Mouse (Mus musculus): Measurements from ENCODE around the gene Vhl. TPM values are rescaled to one million over a fixed set of nuclear protein-coding genes. Genes with fewer than 3 reads are reported as not detected.

The Vhl gene
- polyA plus RNA-seq, 1 experiment = 22.0 TPM

- Histone ChIP-seq H3K4me1 (ENCODE audit: control insufficient read depth, insufficient read depth, low read length) (peaks cover 7% of the 10 kb centered on the region), H3K9me3 (replicated peaks; ENCODE audit: control insufficient read depth, insufficient read depth, low read length, poor library complexity, severe bottlenecking) (no peaks in the 10 kb centered on the region), H3K9ac (ENCODE audit: low read depth, poor library complexity, severe bottlenecking) (no peak overlapping the region), H3K27me3 (ENCODE audit: control insufficient read depth, insufficient read depth, low read length, poor library complexity, severe bottlenecking) (no peaks in the 10 kb centered on the region), H3K4me3 (ENCODE audit: low read depth, low read length) (no peak overlapping the region), H3K36me3 (ENCODE audit: control insufficient read depth, insufficient read depth, low read length, poor library complexity, severe bottlenecking) (no peaks in the 10 kb centered on the region), H3K27ac (ENCODE audit: insufficient read depth, low read length) (no peak overlapping the region)
- no peak for TF ChIP-seq EP300 (IDR thresholded peaks at IDR 0.05; ENCODE audit: insufficient read depth, low read depth, low read length)
- TF ChIP-seq POLR2A (IDR thresholded peaks at IDR 0.05; ENCODE audit: insufficient read depth, low read length) = no peak
- TF ChIP-seq CTCF (IDR thresholded peaks at IDR 0.05; ENCODE audit: low read depth, low read length) = no peak
Measured at GRCm38 (mm10) chr6:113659648-113660491, 36.1 kb downstream of the Vhl start.

- no peak for TF ChIP-seq CTCF (IDR thresholded peaks at IDR 0.05; ENCODE audit: low read depth, low read length)
- TF ChIP-seq POLR2A (IDR thresholded peaks at IDR 0.05; ENCODE audit: insufficient read depth, low read length) = no peak
- TF ChIP-seq EP300 (IDR thresholded peaks at IDR 0.05; ENCODE audit: insufficient read depth, low read depth, low read length) = no peak
- Histone ChIP-seq H3K4me3 (ENCODE audit: low read depth, low read length) (no peak overlapping the region), H3K9ac (ENCODE audit: low read depth, poor library complexity, severe bottlenecking) (no peak overlapping the region), H3K27me3 (ENCODE audit: control insufficient read depth, insufficient read depth, low read length, poor library complexity, severe bottlenecking) (no peaks in the 10 kb centered on the region), H3K4me1 (ENCODE audit: control insufficient read depth, insufficient read depth, low read length) (peaks cover 7% of the 10 kb centered on the region), H3K9me3 (replicated peaks; ENCODE audit: control insufficient read depth, insufficient read depth, low read length, poor library complexity, severe bottlenecking) (no peaks in the 10 kb centered on the region), H3K36me3 (ENCODE audit: control insufficient read depth, insufficient read depth, low read length, poor library complexity, severe bottlenecking) (no peaks in the 10 kb centered on the region), H3K27ac (ENCODE audit: insufficient read depth, low read length) (peak overlapping the region; percentile 45)
Measured at GRCm38 (mm10) chr6:113660492-113661352, 37.0 kb downstream of the Vhl start.

- no peaks in the 10 kb centered on the region for H3K9me3 ChIP-seq (replicated peaks; ENCODE audit: control insufficient read depth, insufficient read depth, low read length, poor library complexity, severe bottlenecking)
- no peaks in the 10 kb centered on the region for H3K27me3 ChIP-seq (ENCODE audit: control insufficient read depth, insufficient read depth, low read length, poor library complexity, severe bottlenecking)
- no peak overlapping the region for H3K9ac ChIP-seq (ENCODE audit: low read depth, poor library complexity, severe bottlenecking)
- H3K36me3 ChIP-seq (ENCODE audit: control insufficient read depth, insufficient read depth, low read length, poor library complexity, severe bottlenecking) = no peaks in the 10 kb centered on the region
- TF ChIP-seq EP300 (IDR thresholded peaks at IDR 0.05; ENCODE audit: insufficient read depth, low read depth, low read length) (no peak), POLR2A (IDR thresholded peaks at IDR 0.05; ENCODE audit: insufficient read depth, low read length) (no peak), CTCF (IDR thresholded peaks at IDR 0.05; ENCODE audit: low read depth, low read length) (no peak)
- H3K27ac ChIP-seq (ENCODE audit: insufficient read depth, low read length) = peak overlapping the region; percentile 33; the same call in 1 of the 2 replicates
- peaks cover 7% of the 10 kb centered on the region for H3K4me1 ChIP-seq (ENCODE audit: control insufficient read depth, insufficient read depth, low read length)
- H3K4me3 ChIP-seq (ENCODE audit: low read depth, low read length) = no peak overlapping the region
Measured at GRCm38 (mm10) chr6:113661353-113662241, 37.8 kb downstream of the Vhl start.

DNA sequence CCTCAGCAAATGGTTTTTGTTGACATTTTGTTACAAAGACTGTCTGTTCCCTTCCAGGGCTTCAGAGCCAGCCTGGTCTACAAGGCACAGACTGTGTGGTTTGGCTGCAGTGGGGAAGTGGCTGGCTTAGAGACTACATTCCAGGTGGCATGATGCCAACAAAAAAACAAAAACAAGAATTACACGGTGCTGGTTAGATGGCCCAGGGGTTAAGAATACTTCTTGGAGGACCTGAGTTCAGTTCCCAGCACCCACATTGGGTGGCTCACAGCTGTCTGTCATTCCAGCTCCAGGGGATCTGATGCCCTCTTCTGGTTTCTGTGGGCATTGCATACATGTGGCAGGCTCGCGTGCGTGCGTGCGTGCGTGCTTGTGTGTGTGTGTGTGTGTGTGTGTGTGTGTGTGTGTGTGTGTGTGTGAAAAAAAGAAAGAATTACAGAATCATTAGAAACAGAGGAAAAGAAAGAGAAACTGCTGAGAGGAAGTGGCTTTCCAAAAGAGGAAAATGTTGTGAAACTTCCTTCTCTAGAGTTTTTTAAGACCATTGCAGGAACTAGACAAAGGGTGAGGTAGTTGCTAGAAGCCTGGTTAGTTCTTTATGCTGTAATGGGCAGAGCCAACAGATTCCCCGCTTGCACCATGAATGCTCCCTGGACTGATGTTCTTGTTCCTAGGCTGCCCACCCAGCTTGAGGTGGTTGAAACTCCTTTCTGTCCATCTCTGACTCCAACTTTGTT is 39.4 kb downstream of the Vhl start:
- no peak overlapping the region for H3K4me3 ChIP-seq (ENCODE audit: low read depth, low read length)
- no peaks in the 10 kb centered on the region for H3K36me3 ChIP-seq (ENCODE audit: control insufficient read depth, insufficient read depth, low read length, poor library complexity, severe bottlenecking)
- TF ChIP-seq CTCF (IDR thresholded peaks at IDR 0.05; ENCODE audit: low read depth, low read length) (peak; percentile 41), EP300 (IDR thresholded peaks at IDR 0.05; ENCODE audit: insufficient read depth, low read depth, low read length) (no peak)
- H3K9ac ChIP-seq (ENCODE audit: low read depth, poor library complexity, severe bottlenecking) = no peak overlapping the region
- H3K9me3 ChIP-seq (replicated peaks; ENCODE audit: control insufficient read depth, insufficient read depth, low read length, poor library complexity, severe bottlenecking) = no peaks in the 10 kb centered on the region
- peaks cover 5% of the 10 kb centered on the region for H3K4me1 ChIP-seq (ENCODE audit: control insufficient read depth, insufficient read depth, low read length)
- no peaks in the 10 kb centered on the region for H3K27me3 ChIP-seq (ENCODE audit: control insufficient read depth, insufficient read depth, low read length, poor library complexity, severe bottlenecking)
- no peak overlapping the region for H3K27ac ChIP-seq (ENCODE audit: insufficient read depth, low read length)

DNA sequence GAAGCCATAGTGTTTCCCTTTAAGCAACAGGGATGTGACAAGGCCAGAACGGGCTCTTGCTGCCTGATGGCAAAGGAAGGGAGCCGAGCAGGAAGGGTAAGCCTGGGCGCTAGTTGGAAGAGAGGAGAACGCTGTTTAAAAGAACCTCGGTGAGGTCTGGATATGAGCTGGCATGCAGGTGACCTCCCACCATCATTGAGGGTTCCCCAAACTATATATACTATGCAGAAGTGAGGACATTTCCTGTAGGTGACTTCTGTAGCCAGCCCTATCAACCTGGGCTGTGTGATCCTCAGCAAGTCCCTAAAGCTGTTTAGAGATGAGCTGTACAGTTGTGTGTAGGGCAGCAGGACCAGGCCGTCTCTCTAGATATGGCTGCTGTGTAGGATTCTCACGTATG is 40.5 kb downstream of the Vhl start:
- no peak for TF ChIP-seq CTCF (IDR thresholded peaks at IDR 0.05; ENCODE audit: low read depth, low read length)
- no peak for TF ChIP-seq EP300 (IDR thresholded peaks at IDR 0.05; ENCODE audit: insufficient read depth, low read depth, low read length)
- no peak for TF ChIP-seq POLR2A (IDR thresholded peaks at IDR 0.05; ENCODE audit: insufficient read depth, low read length)
- Histone ChIP-seq H3K27ac (ENCODE audit: insufficient read depth, low read length) (no peak overlapping the region), H3K9ac (ENCODE audit: low read depth, poor library complexity, severe bottlenecking) (no peak overlapping the region), H3K4me1 (ENCODE audit: control insufficient read depth, insufficient read depth, low read length) (peaks cover 6% of the 10 kb centered on the region), H3K9me3 (replicated peaks; ENCODE audit: control insufficient read depth, insufficient read depth, low read length, poor library complexity, severe bottlenecking) (no peaks in the 10 kb centered on the region), H3K36me3 (ENCODE audit: control insufficient read depth, insufficient read depth, low read length, poor library complexity, severe bottlenecking) (no peaks in the 10 kb centered on the region), H3K27me3 (ENCODE audit: control insufficient read depth, insufficient read depth, low read length, poor library complexity, severe bottlenecking) (no peaks in the 10 kb centered on the region), H3K4me3 (ENCODE audit: low read depth, low read length) (no peak overlapping the region)
